18 mouse cellular contexts compared by ENCODE assay signal in the genomic region with DNA sequence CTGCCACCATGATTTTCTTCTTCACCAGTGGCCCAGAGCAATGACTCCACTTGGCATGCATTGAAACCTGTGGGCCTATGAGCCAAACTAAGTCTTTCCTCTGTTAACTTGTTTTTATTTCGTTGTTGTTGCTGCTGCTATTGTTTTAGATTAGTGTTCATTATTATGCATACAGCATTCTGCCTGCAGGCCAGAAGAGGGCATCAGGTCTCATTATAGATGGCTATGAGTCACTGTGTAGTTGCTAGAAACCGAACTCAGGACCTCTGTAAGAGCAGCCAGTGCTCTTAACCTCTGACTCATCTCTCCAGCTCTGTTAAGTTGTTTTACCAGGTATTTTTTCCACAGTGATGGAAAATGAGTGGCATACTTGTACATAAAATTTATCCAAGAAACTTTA. TPM values are rescaled to one million over a fixed set of nuclear protein-coding genes. Genes with fewer than 3 reads are reported as not detected.
DNase-seq lines count a peak whose midpoint lies in the region; ATAC-seq lines count a peak whose summit lies in the region.
"Had no signal": no experiment of that assay in that cellular context is flagged by ENCODE, and none has a peak within 500 bp of the region (broad histone marks: within the 10 kb centered on the region; RNA-seq: fewer than 3 reads in every experiment).

No protein-coding gene starts in this region.

- 91% methylated on average over 2 of the region's 2 CpGs for WGBS in kidney, embryonic 16.5 days

- no peak for DNase-seq in kidney, adult 9 months
- peak; percentile 51 for DNase-seq in 416B (ENCODE audit: low read depth)
- DNase-seq in NIH3T3 (ENCODE audit: low read depth): peak; percentile 38
- no peak for DNase-seq in gastrocnemius, postnatal 10 days
- no peak for DNase-seq in frontal cortex, adult 2 months (ENCODE audit: extremely low spot score in 1 of 2, low spot score in 1 of 2)
- DNase-seq: adrenal gland, adult 8-10 months; adrenal gland, postnatal 36 days; cerebellum, adult 2 months; cerebellum, postnatal 10 days; heart, adult 18-20 months; heart, postnatal 10 days; heart, postnatal 4 days had no signal

- ATAC-seq in kidney, embryonic 16.5 days (ENCODE audit: low FRiP score, low TSS enrichment): no peak
- ATAC-seq: forebrain, embryonic 13.5 days; hindbrain, embryonic 16.5 days had no signal

- no peak overlapping the region for H3K4me2 ChIP-seq in kidney, embryonic 16.5 days (replicated peaks; ENCODE audit: low read depth, low read length)
- H3K4me2 ChIP-seq: forebrain, embryonic 13.5 days; hindbrain, embryonic 12.5 days had no signal

- no peaks in the 10 kb centered on the region for H3K27me3 ChIP-seq in kidney, embryonic 16.5 days (ENCODE audit: insufficient read depth, low read length)
- H3K27me3 ChIP-seq: forebrain, embryonic 13.5 days; hindbrain, embryonic 12.5 days had no signal

- H3K9ac ChIP-seq in kidney, embryonic 16.5 days (replicated peaks; ENCODE audit: low read length): no peak overlapping the region
- H3K9ac ChIP-seq: forebrain, embryonic 13.5 days; hindbrain, embryonic 12.5 days had no signal

- H3K4me1 ChIP-seq in kidney, embryonic 16.5 days (ENCODE audit: insufficient read depth, low read length): peaks cover 25% of the 10 kb centered on the region
- H3K4me1 ChIP-seq: forebrain, embryonic 13.5 days had no signal

- H3K36me3 ChIP-seq in kidney, embryonic 16.5 days (ENCODE audit: insufficient read depth, low read length): no peaks in the 10 kb centered on the region
- H3K36me3 ChIP-seq: embryonic facial prominence, embryonic 10.5 days; heart, embryonic 10.5 days; hindbrain, embryonic 12.5 days had no signal

- no peak overlapping the region for H3K4me3 ChIP-seq in kidney, embryonic 16.5 days (ENCODE audit: low read length)
- H3K4me3 ChIP-seq: embryonic facial prominence, embryonic 10.5 days; forebrain, embryonic 13.5 days; heart, embryonic 10.5 days; hindbrain, embryonic 12.5 days had no signal

- peak overlapping the region; percentile 57 for H3K27ac ChIP-seq in kidney, embryonic 16.5 days (ENCODE audit: low read length)
- H3K27ac ChIP-seq: embryonic facial prominence, embryonic 10.5 days; forebrain, embryonic 13.5 days; heart, embryonic 10.5 days; hindbrain, embryonic 12.5 days had no signal

- H3K9me3 ChIP-seq in kidney, embryonic 16.5 days (ENCODE audit: low read length): no peaks in the 10 kb centered on the region
- H3K9me3 ChIP-seq: embryonic facial prominence, embryonic 10.5 days; forebrain, embryonic 13.5 days; heart, embryonic 10.5 days; hindbrain, embryonic 12.5 days had no signal

RNA-seq across cellular contexts. Expression of gene Nuak1, which starts 42.7 kb away (rescaled TPM):
- 3.2 and 3.6 TPM in 2 replicates for polyA plus RNA-seq in kidney, embryonic 16.5 days (2015; fragmentation: Nextera tagmentation; extraction: Ambion mirVana)
- total RNA-seq in gastrocnemius, postnatal 10 days (2021): 10 to 100 TPM; 12.5 to 17.6 TPM
- 23.4 and 24.2 TPM in 2 replicates for polyA plus RNA-seq in frontal cortex, adult 2 months (2012; rRNA removed)

RNA-seq across cellular contexts. Expression of gene Ckap4, which starts 50.8 kb away (rescaled TPM):
- 40.0 and 72.4 TPM in 2 replicates for polyA plus RNA-seq in kidney, embryonic 16.5 days (2015; fragmentation: Nextera tagmentation; extraction: Ambion mirVana)
- total RNA-seq in gastrocnemius, postnatal 10 days (2021): 10 to 100 TPM; 68.6 to 92.0 TPM
- polyA plus RNA-seq in frontal cortex, adult 2 months (2012; rRNA removed): 14.2 and 15.8 TPM in 2 replicates

Comparison
In these comparisons a context has a peak if more than half of its experiments do, and no peak if none do; other contexts are left out.
1. DNase-seq: peak in 416B (single experiment) and NIH3T3 (single experiment); none in kidney, adult 9 months (single experiment), gastrocnemius, postnatal 10 days (single experiment) and frontal cortex, adult 2 months (0 of 2).